Mouse (Mus musculus) stomach, embryonic 16.5 days (tissue): Measurements from ENCODE around the gene Galntl6. TPM values are rescaled to one million over a fixed set of nuclear protein-coding genes. Genes with fewer than 3 reads are reported as not detected.

Source experiments
- ATAC-seq: fragments of 200-750 bp; cut with Nextera tagmentation; 2 replicates; pipeline ENCODE4 v1.8.0; 2017; ENCODE audit warnings: moderate number of reproducible peaks, moderate TSS enrichment; ENCODE audit not compliant: insufficient read depth, low FRiP score
- H3K27ac ChIP-seq: fragments of 300-500 bp; sonication (generic); 2 replicates; pipeline ENCODE4 v1.5.1; 2014; ENCODE audit warnings: low read length
- H3K27me3 ChIP-seq: fragments of 300-500 bp; sonication (generic); 2 replicates; pipeline ENCODE4 v1.6.1; 2014; ENCODE audit warnings: low read length, control low read depth, mixed read lengths; ENCODE audit not compliant: control insufficient read depth, insufficient read depth
- H3K36me3 ChIP-seq: fragments of 300-500 bp; sonication (generic); 2 replicates; pipeline ENCODE4 v1.6.1; 2014; ENCODE audit warnings: low read length; ENCODE audit not compliant: control insufficient read depth, insufficient read depth
- H3K4me1 ChIP-seq: fragments of 300-500 bp; sonication (generic); 2 replicates; pipeline ENCODE4 v1.6.1; 2014; ENCODE audit warnings: low read length, control low read depth, mixed read lengths; ENCODE audit not compliant: control insufficient read depth, insufficient read depth
- H3K4me2 ChIP-seq: fragments of 300-500 bp; sonication (generic); 2 replicates; pipeline ENCODE4 v1.6.1; 2014; ENCODE audit warnings: low read depth, low read length, mixed read lengths
- H3K4me3 ChIP-seq: fragments of 300-500 bp; sonication (generic); replicated peaks from 2 replicates; pipeline ENCODE4 v1.5.1; 2014; ENCODE audit warnings: mild to moderate bottlenecking, low read length
- H3K9ac ChIP-seq: fragments of 300-500 bp; sonication (generic); 2 replicates; pipeline ENCODE4 v1.6.1; 2014; ENCODE audit warnings: low read length
- H3K9me3 ChIP-seq: fragments of 300-500 bp; sonication (generic); replicated peaks from 2 replicates; pipeline ENCODE4 v1.6.1; 2016; ENCODE audit warnings: low read length, control low read depth; ENCODE audit not compliant: control insufficient read depth
- WGBS: fragments of 180-500 bp; shearing (Covaris S2); extraction: QIAGEN DNeasy Blood & Tissue Kit; methylation state at CpG from one replicate; pipeline ENCODE4 v1.1.7; 2014; 5-methylcytosine and 5-hydroxymethylcytosine counted together
- polyA plus RNA-seq: library from polyadenylated mRNA; unstranded; fragments of >200 nt; fragmentation: Nextera tagmentation; extraction: Ambion mirVana; gene quantifications from 2 replicates; pipeline ENCODE4 v1.2.1, GENCODE M21; 2015

Gene Galntl6
- polyA plus RNA-seq, 1 experiment from 2014 or later: 1.7 TPM

DNA sequence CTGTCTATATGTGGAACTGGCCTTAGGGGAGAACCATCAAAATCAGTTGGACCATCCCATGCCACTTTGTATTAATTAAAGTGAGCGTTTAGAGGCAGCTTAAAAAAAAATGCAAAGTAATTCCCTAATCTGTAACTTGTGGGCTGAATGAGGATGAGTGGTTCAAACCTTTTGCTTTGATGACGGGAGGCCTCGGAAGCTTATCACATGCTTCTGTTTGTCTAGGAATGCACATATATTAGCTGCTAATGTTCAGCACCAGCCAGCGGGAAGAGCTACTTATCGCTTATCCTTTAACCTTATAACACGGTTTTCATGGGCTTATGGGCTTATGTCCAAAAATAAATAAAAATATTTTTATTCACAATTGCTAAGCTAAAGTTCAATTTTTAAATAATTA, 16.5 kb downstream of the Galntl6 start:
- no peak overlapping the region for H3K4me2 ChIP-seq
- H3K27ac ChIP-seq: no peak overlapping the region
- H3K4me3 ChIP-seq: no peak overlapping the region
- H3K4me1 ChIP-seq: no peaks in the 10 kb centered on the region
- H3K27me3 ChIP-seq: no peaks in the 10 kb centered on the region
- no peaks in the 10 kb centered on the region for H3K9me3 ChIP-seq
- WGBS: 60% methylated on average over 6 of the region's 6 CpGs
- ATAC-seq: no peak
- no peak overlapping the region for H3K9ac ChIP-seq
- H3K36me3 ChIP-seq: no peaks in the 10 kb centered on the region

DNA sequence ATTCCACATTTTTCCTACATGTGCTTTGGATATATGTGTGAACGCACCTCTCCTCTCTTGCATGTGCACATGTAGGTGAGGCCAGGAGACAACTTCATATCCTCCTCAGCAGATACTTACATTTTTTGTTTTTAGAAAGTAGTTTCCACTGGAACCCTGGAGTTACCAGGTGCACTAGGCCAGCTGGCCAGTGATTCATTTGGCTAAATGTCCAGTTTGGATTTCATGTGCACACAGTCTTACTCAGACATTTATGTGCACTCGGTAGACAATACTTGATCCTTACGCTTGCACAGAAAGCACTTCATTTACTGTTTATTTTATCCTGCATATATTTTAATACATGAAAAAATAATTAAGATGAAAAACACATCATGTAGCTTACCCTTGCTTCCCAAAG, 21.8 kb downstream of the Galntl6 start:
- 86% methylated on average over 3 of the region's 3 CpGs for WGBS
- no peak for ATAC-seq
- Histone ChIP-seq H3K36me3 (no peaks in the 10 kb centered on the region), H3K9ac (no peak overlapping the region), H3K4me1 (no peaks in the 10 kb centered on the region), H3K9me3 (no peaks in the 10 kb centered on the region), H3K27ac (no peak overlapping the region), H3K4me3 (no peak overlapping the region), H3K27me3 (no peaks in the 10 kb centered on the region), H3K4me2 (no peak overlapping the region)

DNA sequence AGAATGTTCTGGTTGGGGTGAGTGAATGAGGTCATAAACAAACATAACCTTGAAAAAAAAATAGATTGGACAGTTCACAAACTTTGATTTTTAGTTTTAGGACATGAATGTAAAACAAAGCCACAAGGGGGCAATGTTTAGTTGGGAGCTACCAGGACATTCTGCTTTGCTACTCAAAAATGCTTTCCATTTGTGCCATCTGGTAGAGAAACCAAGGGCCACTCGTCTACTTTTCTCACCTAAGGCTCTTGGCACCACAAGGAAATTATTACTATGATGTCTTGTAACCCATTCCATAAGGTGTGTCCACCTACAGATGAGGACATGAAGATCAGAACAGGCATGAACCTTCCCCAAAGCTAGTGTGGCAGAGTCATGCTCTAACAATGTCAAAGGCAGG, 26.0 kb downstream of the Galntl6 start:
- Histone ChIP-seq H3K4me1 (no peaks in the 10 kb centered on the region), H3K27ac (no peak overlapping the region), H3K4me3 (no peak overlapping the region), H3K36me3 (no peaks in the 10 kb centered on the region), H3K4me2 (no peak overlapping the region), H3K9ac (no peak overlapping the region), H3K9me3 (no peaks in the 10 kb centered on the region), H3K27me3 (no peaks in the 10 kb centered on the region)
- ATAC-seq: no peak
- 9% methylated on average over 1 of the region's 1 CpGs for WGBS

DNA sequence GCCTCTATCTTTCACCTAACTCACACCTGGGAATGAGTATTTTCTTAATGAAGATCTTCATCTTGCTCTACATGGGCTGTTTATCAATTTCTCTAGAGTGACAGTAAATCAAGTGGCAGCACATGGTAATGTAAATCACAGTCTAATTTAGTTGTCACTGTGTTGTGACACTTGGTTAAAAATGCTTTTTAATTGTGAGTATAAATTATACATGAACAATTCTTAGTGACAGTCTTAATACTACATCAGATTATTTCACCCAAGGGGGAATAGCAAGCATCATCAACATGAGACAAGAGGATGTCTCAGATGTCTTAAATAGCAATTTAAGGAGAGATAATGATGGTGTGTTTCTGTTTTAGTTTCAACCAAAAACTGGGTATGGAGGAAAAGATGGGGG, 88.1 kb downstream of the Galntl6 start:
- Histone ChIP-seq H3K36me3 (no peaks in the 10 kb centered on the region), H3K27ac (no peak overlapping the region), H3K9ac (no peak overlapping the region), H3K4me2 (no peak overlapping the region), H3K4me1 (no peaks in the 10 kb centered on the region), H3K9me3 (no peaks in the 10 kb centered on the region), H3K27me3 (no peaks in the 10 kb centered on the region), H3K4me3 (no peak overlapping the region)
- no peak for ATAC-seq

DNA sequence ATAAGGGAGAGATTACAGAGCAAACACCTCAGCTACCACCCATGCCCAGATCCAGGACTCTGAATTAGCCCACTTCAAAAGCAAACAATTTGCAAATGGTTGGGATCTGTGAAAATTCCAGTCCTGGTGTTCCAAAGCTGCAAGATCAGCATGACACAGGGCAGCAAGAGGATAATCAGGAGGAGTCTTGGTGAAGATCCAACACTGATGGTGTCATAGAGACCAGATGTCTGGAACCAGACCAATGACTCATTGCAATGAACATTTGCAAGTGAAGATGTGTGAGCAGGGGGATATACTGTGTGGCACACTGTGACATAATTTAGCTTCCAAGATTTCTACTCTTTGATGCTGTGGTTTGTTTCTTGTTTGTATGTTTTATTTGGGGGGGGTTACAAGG, 107.2 kb downstream of the Galntl6 start:
- H3K36me3 ChIP-seq: no peaks in the 10 kb centered on the region
- ATAC-seq: no peak
- H3K27me3 ChIP-seq: no peaks in the 10 kb centered on the region
- no peak overlapping the region for H3K9ac ChIP-seq
- no peaks in the 10 kb centered on the region for H3K4me1 ChIP-seq
- H3K9me3 ChIP-seq: no peaks in the 10 kb centered on the region
- H3K4me3 ChIP-seq: no peak overlapping the region
- no peak overlapping the region for H3K4me2 ChIP-seq
- H3K27ac ChIP-seq: no peak overlapping the region

DNA sequence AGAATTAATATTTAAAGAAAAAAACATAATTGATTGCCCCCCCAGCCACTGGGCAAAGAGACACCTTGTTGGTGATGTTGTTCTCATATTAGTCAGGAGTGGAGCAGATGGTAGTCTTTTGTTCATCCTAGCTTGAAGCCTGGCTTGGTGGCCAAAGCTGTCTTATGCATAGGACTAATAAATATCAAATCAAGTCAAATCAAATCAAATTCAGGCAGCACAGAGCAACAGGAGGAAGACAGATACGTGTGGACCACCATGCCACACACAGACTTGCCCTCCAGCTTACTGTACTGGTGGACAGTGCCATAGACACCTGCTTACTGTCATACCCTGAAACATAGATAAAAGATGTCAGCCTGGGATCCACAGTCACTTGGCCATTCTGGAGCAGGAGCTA, 110.6 kb downstream of the Galntl6 start:
- ATAC-seq: no peak
- H3K4me3 ChIP-seq: no peak overlapping the region
- H3K36me3 ChIP-seq: no peaks in the 10 kb centered on the region
- WGBS: 71% methylated on average over 1 of the region's 1 CpGs
- no peaks in the 10 kb centered on the region for H3K9me3 ChIP-seq
- no peak overlapping the region for H3K9ac ChIP-seq
- H3K27me3 ChIP-seq: no peaks in the 10 kb centered on the region
- H3K4me2 ChIP-seq: no peak overlapping the region
- no peak overlapping the region for H3K27ac ChIP-seq
- H3K4me1 ChIP-seq: no peaks in the 10 kb centered on the region

DNA sequence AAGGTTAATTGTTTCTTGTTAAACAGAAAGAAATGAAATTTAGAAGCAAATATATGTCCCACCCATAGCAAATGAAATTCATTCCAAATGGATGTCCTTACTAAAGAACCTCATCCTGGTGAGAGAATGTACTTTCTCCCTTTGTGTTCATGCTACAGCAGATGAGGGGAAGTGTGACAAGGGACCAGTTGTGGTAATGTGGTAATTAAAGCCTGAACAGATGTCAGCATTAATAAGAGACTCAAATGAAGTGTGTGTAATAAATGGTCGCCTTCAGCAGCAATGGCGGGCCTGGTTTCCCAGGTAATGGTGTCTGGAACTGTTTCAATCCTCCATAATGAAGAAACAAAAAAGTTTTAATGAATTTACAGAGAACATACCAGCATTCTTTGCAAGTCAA, 158.7 kb downstream of the Galntl6 start:
- ATAC-seq: no peak
- Histone ChIP-seq H3K4me1 (no peaks in the 10 kb centered on the region), H3K4me2 (no peak overlapping the region)

DNA sequence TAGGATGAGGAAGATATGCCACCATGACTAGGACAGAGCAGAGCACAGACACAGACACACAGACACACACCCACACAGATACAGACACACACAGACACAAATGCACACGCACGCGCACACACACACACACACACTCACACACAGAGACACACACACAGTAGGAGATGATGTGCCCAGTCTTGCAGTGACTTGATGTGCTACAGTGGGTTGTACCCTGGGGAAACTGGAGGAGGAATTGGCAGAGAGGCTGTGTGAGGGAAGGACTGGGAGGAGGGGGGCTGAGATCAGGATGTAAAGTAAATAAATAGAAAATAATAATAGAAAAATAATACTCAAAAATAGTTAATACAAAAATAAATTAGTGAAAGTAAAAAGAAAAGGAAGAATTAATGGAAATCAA, 174.5 kb downstream of the Galntl6 start:
- H3K27me3 ChIP-seq: no peaks in the 10 kb centered on the region
- ATAC-seq: no peak
- H3K27ac ChIP-seq: no peak overlapping the region

More for the DNA sequence above, 158.7 kb downstream of the Galntl6 start:
- WGBS: 73% methylated on average over 2 of the region's 2 CpGs
- Histone ChIP-seq H3K4me3 (no peak overlapping the region), H3K36me3 (no peaks in the 10 kb centered on the region), H3K9ac (no peak overlapping the region), H3K27ac (no peak overlapping the region), H3K27me3 (no peaks in the 10 kb centered on the region), H3K9me3 (no peaks in the 10 kb centered on the region)

DNA sequence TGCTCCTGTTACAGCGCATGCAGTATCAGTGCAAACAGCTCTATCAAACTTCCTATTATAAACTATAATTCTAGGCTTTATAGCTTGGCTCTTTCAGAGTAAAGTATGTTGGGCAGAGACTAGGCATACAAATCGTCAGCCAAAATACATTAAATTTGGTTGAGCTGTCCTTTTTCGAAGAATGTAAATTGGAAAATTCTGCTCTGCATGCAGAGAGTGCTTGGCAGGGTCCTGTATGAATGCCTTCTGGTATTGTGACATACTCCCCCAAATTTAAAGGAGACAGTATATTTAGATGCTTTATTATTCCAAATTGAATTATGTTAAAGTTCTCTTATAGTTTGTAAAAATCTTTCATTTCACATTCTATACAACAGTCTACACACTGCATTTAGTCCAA, 220.7 kb downstream of the Galntl6 start:
- no peak for ATAC-seq
- no peaks in the 10 kb centered on the region for H3K27me3 ChIP-seq
- no peaks in the 10 kb centered on the region for H3K36me3 ChIP-seq
- no peak overlapping the region for H3K4me2 ChIP-seq
- no peaks in the 10 kb centered on the region for H3K4me1 ChIP-seq
- H3K27ac ChIP-seq: no peak overlapping the region
- 78% methylated on average over 3 of the region's 3 CpGs for WGBS
- H3K4me3 ChIP-seq: no peak overlapping the region
- H3K9me3 ChIP-seq: no peaks in the 10 kb centered on the region
- H3K9ac ChIP-seq: no peak overlapping the region

More for the DNA sequence above, 174.5 kb downstream of the Galntl6 start:
- Histone ChIP-seq H3K9me3 (no peaks in the 10 kb centered on the region), H3K4me3 (no peak overlapping the region), H3K9ac (no peak overlapping the region), H3K4me1 (no peaks in the 10 kb centered on the region), H3K4me2 (no peak overlapping the region), H3K36me3 (no peaks in the 10 kb centered on the region)
- 94% methylated on average over 3 of the region's 3 CpGs for WGBS

DNA sequence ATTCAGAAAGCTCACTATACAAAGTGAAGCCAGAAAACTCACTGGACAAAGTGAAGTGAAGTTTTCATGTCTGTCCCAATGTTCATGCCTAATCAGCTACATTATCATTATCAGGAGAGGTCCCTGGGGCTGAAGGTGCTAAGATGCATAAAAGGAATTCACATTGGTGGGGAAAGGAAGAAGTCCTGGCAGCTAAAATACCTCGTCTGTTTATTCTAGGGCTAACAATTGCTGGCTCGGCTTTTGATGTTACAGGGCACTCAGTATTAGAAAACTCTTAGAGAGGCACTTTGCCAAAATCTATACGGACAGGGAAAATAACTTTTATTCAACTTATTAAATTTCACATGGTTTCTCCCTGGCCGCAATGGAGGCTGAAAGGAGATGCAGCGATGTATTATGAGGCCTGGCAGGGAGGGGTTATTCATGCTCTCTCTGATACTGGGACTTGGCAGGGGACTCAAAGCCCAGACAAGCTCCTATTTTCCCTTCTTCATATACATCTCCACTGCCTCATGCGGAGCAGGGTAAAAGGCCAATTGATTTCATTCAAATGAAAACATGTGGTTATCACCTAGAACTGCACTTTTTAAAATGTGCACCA, 234.5 kb downstream of the Galntl6 start:
- no peaks in the 10 kb centered on the region for H3K27me3 ChIP-seq
- H3K4me3 ChIP-seq: no peak overlapping the region
- WGBS: 20% methylated on average over 6 of the region's 6 CpGs
- no peak for ATAC-seq
- H3K4me2 ChIP-seq: no peak overlapping the region
- H3K4me1 ChIP-seq: no peaks in the 10 kb centered on the region
- no peak overlapping the region for H3K27ac ChIP-seq
- no peak overlapping the region for H3K9ac ChIP-seq
- H3K9me3 ChIP-seq: no peaks in the 10 kb centered on the region
- H3K36me3 ChIP-seq: no peaks in the 10 kb centered on the region
